Mouse (Mus musculus) liver, embryonic 14.5 days (tissue): Measurements from ENCODE around the gene Arrb2.

ENCODE experiments used
- CTCF ChIP-seq: IDR thresholded peaks from 2 replicates; pipeline ENCODE4 v1.5.1; 2016; ENCODE audit warnings: antibody characterized with exemption, low read depth, control low read depth
- EP300 ChIP-seq: IDR thresholded peaks from 2 replicates; pipeline ENCODE4 v1.6.1; 2016; ENCODE audit warnings: antibody characterized with exemption, low read depth

- TF ChIP-seq EP300 (no peak), CTCF (no peak)
Measured at GRCm38 (mm10) chr11:70387436-70387835, 45.0 kb upstream of the Arrb2 start.
